Mouse (Mus musculus): ENCODE measurements at regions not wholly inside any gene's neighbourhood (a gene's known extent, or its start where the extent isn't known, plus 50 kb on each side); places are given as distances from the start of the nearest gene placed in this dataset.
A peak's percentile ranks its signal among the peaks of the same experiment; 100 is the strongest.

DNA sequence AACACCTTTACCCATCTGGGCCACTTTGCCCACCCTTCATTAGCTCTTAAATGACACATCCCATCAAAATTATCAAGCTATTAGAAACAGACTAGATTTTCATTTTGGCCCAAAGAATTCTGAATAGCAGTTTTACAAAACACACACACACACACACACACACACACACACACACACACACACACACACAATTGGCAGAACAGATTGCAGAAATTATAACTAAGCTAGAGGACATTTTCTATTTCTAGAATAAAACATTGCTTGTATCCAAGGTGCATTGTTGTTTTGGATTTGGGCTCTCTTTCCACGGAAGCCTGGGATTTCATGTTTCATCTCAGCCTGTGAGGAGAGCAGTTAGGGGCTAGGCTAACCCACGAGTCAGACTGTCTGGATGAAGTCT lies 455.1 kb downstream of the Etnk1 start:
- H3K36me3 ChIP-seq (ENCODE audit: control insufficient read depth, insufficient read depth, low read length): no peaks in the 10 kb centered on the region
- DNase-seq (ENCODE audit: low spot score, missing footprints) (no peak), ATAC-seq (ENCODE audit: low FRiP score) (no peak)
- H3K4me1 ChIP-seq (ENCODE audit: control insufficient read depth, insufficient read depth, low read length): no peaks in the 10 kb centered on the region
- H3K4me2 ChIP-seq: no peak overlapping the region
- WGBS: 80% methylated on average over 2 of the region's 2 CpGs
- H3K27ac ChIP-seq (ENCODE audit: low read depth, low read length): no peak overlapping the region
- H3K27me3 ChIP-seq (ENCODE audit: control insufficient read depth, insufficient read depth, low read length): no peaks in the 10 kb centered on the region
- no peaks in the 10 kb centered on the region for H3K9me3 ChIP-seq (ENCODE audit: control insufficient read depth, low read length)
- H3K4me3 ChIP-seq (ENCODE audit: low read depth, low read length): no peak overlapping the region
- no peak overlapping the region for H3K9ac ChIP-seq (ENCODE audit: low read length)

DNA sequence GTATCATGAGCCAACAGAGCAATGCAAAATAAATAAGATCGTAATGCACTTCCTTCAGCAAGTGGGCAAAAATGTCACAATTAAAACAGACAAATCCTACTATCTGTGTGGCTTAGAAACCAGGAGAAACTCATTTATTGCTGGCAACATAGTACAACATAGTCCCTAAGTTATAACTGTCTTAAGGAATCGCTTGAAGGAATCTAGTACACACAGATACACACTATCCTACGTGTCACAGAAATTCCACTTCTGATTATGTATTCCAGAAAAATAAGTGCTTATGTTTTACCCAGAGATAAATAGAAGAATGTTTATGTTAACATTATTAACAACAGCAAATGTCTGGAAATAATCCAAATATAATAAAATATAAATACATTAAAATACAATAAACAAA lies 457.9 kb downstream of the Etnk1 start:
- ATAC-seq (ENCODE audit: low FRiP score) (no peak), DNase-seq (ENCODE audit: low spot score, missing footprints) (no peak)
- no peak overlapping the region for H3K4me2 ChIP-seq
- no peaks in the 10 kb centered on the region for H3K9me3 ChIP-seq (ENCODE audit: control insufficient read depth, low read length)
- no peak overlapping the region for H3K4me3 ChIP-seq (ENCODE audit: low read depth, low read length)
- no peak overlapping the region for H3K27ac ChIP-seq (ENCODE audit: low read depth, low read length)
- no peaks in the 10 kb centered on the region for H3K27me3 ChIP-seq (ENCODE audit: control insufficient read depth, insufficient read depth, low read length)
- no peaks in the 10 kb centered on the region for H3K36me3 ChIP-seq (ENCODE audit: control insufficient read depth, insufficient read depth, low read length)
- no peak overlapping the region for H3K9ac ChIP-seq (ENCODE audit: low read length)
- H3K4me1 ChIP-seq (ENCODE audit: control insufficient read depth, insufficient read depth, low read length): no peaks in the 10 kb centered on the region
- 94% methylated on average over 3 of the region's 3 CpGs for WGBS

DNA sequence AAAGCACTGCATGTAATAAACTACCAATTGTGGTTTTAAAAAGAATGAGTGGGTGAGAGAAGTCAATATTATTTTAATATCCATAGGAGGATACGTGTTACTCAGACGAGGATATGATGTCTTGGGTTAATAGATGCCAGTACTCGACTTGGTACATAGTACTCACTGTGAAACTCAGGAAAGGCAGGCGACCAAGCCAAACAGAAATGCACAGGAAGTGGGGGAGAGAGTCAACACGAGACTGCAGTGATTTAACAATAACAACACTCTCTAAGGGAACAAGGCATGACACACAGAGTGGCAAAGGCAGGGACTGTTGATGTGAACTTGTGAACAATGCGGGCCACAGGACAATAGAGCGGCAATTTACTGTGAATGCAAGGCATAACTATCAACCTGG lies 464.6 kb downstream of the Etnk1 start:
- H3K4me2 ChIP-seq: no peak overlapping the region
- 76% methylated on average over 7 of the region's 7 CpGs for WGBS
- H3K27ac ChIP-seq (ENCODE audit: low read depth, low read length): no peak overlapping the region
- no peaks in the 10 kb centered on the region for H3K27me3 ChIP-seq (ENCODE audit: control insufficient read depth, insufficient read depth, low read length)
- H3K4me1 ChIP-seq (ENCODE audit: control insufficient read depth, insufficient read depth, low read length): no peaks in the 10 kb centered on the region
- DNase-seq (ENCODE audit: low spot score, missing footprints) (no peak), ATAC-seq (ENCODE audit: low FRiP score) (no peak)
- no peaks in the 10 kb centered on the region for H3K9me3 ChIP-seq (ENCODE audit: control insufficient read depth, low read length)
- no peak overlapping the region for H3K9ac ChIP-seq (ENCODE audit: low read length)
- no peak overlapping the region for H3K4me3 ChIP-seq (ENCODE audit: low read depth, low read length)
- no peaks in the 10 kb centered on the region for H3K36me3 ChIP-seq (ENCODE audit: control insufficient read depth, insufficient read depth, low read length)

GRCm38 (mm10) chr6:143633710-143634109 lies 466.7 kb downstream of the Etnk1 start:
- 73% methylated on average over 6 of the region's 6 CpGs for WGBS
- Histone ChIP-seq H3K4me1 (ENCODE audit: control insufficient read depth, insufficient read depth, low read length) (no peaks in the 10 kb centered on the region), H3K36me3 (ENCODE audit: control insufficient read depth, insufficient read depth, low read length) (no peaks in the 10 kb centered on the region), H3K27me3 (ENCODE audit: control insufficient read depth, insufficient read depth, low read length) (no peaks in the 10 kb centered on the region), H3K27ac (ENCODE audit: low read depth, low read length) (no peak overlapping the region), H3K4me3 (ENCODE audit: low read depth, low read length) (no peak overlapping the region), H3K9ac (ENCODE audit: low read length) (no peak overlapping the region), H3K4me2 (no peak overlapping the region), H3K9me3 (ENCODE audit: control insufficient read depth, low read length) (no peaks in the 10 kb centered on the region)
- no peak for DNase-seq (ENCODE audit: low spot score, missing footprints)
- no peak for ATAC-seq (ENCODE audit: low FRiP score)

DNA sequence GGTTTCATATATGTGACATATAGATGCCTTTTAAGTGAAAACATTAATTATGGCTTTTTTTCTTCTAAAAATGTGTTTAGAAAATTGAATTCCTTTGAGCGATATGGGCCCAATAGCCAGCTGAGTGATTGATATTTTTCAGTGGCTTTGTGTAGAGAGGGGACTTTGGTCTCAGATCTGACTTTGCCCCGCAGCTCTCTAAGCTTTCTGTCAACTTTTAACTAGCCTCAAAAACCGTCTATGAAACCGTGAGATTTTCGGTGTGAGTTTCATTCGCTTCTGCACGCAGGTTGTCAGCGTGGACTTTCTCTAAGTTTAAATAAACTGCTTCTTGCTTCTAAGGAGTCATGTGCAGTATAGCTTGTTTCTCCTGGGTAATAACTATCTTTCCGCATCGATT lies 467.3 kb downstream of the Etnk1 start:
- Histone ChIP-seq H3K4me2 (no peak overlapping the region), H3K9me3 (ENCODE audit: control insufficient read depth, low read length) (no peaks in the 10 kb centered on the region), H3K27me3 (ENCODE audit: control insufficient read depth, insufficient read depth, low read length) (no peaks in the 10 kb centered on the region), H3K4me3 (ENCODE audit: low read depth, low read length) (no peak overlapping the region), H3K36me3 (ENCODE audit: control insufficient read depth, insufficient read depth, low read length) (no peaks in the 10 kb centered on the region), H3K9ac (ENCODE audit: low read length) (no peak overlapping the region), H3K4me1 (ENCODE audit: control insufficient read depth, insufficient read depth, low read length) (no peaks in the 10 kb centered on the region), H3K27ac (ENCODE audit: low read depth, low read length) (no peak overlapping the region)
- DNase-seq (ENCODE audit: low spot score, missing footprints) (no peak), ATAC-seq (ENCODE audit: low FRiP score) (no peak)
- 93% methylated on average over 10 of the region's 10 CpGs for WGBS

GRCm38 (mm10) chr6:143635043-143635442 lies 468.0 kb downstream of the Etnk1 start:
- ATAC-seq (ENCODE audit: low FRiP score): no peak
- Histone ChIP-seq H3K36me3 (ENCODE audit: control insufficient read depth, insufficient read depth, low read length) (no peaks in the 10 kb centered on the region), H3K9ac (ENCODE audit: low read length) (no peak overlapping the region), H3K4me3 (ENCODE audit: low read depth, low read length) (no peak overlapping the region), H3K27ac (ENCODE audit: low read depth, low read length) (no peak overlapping the region), H3K27me3 (ENCODE audit: control insufficient read depth, insufficient read depth, low read length) (no peaks in the 10 kb centered on the region), H3K4me1 (ENCODE audit: control insufficient read depth, insufficient read depth, low read length) (no peaks in the 10 kb centered on the region), H3K9me3 (ENCODE audit: control insufficient read depth, low read length) (no peaks in the 10 kb centered on the region), H3K4me2 (no peak overlapping the region)
- DNase-seq (ENCODE audit: low spot score, missing footprints): no peak
- 79% methylated on average over 2 of the region's 2 CpGs for WGBS

DNA sequence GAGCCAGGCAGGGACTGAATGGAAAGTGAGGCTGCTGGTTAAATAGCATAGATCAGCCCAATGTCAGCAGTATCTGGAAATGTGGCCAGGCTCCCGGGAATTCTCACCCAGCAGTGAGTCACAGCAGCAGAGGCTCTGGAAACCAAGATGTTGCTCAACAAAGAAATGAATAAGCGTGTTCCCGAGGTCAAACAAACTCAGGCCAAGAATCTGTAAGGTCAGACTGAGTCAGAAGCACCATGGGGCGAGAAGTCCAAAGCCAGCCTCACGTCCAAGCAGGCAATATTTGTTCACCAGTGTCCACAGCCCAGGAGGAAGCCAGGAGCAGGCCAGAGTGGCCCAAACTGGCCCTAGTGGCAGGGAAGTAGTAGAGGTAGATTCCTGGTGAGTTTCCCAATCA lies 473.6 kb downstream of the Etnk1 start:
- no peaks in the 10 kb centered on the region for H3K27me3 ChIP-seq (ENCODE audit: control insufficient read depth, insufficient read depth, low read length)
- WGBS: 89% methylated on average over 5 of the region's 5 CpGs
- H3K9me3 ChIP-seq (ENCODE audit: control insufficient read depth, low read length): no peaks in the 10 kb centered on the region
- no peaks in the 10 kb centered on the region for H3K36me3 ChIP-seq (ENCODE audit: control insufficient read depth, insufficient read depth, low read length)
- ATAC-seq (ENCODE audit: low FRiP score): no peak
- H3K4me1 ChIP-seq (ENCODE audit: control insufficient read depth, insufficient read depth, low read length): no peaks in the 10 kb centered on the region
- no peak for DNase-seq (ENCODE audit: low spot score, missing footprints)
- no peak overlapping the region for H3K27ac ChIP-seq (ENCODE audit: low read depth, low read length)
- no peak overlapping the region for H3K9ac ChIP-seq (ENCODE audit: low read length)
- H3K4me2 ChIP-seq: no peak overlapping the region
- no peak overlapping the region for H3K4me3 ChIP-seq (ENCODE audit: low read depth, low read length)

- no peaks in the 10 kb centered on the region for H3K9me3 ChIP-seq (ENCODE audit: control insufficient read depth, low read length)
- DNase-seq (ENCODE audit: low spot score, missing footprints): no peak
- no peak overlapping the region for H3K4me3 ChIP-seq (ENCODE audit: low read depth, low read length)
- no peak overlapping the region for H3K9ac ChIP-seq (ENCODE audit: low read length)
- H3K27me3 ChIP-seq (ENCODE audit: control insufficient read depth, insufficient read depth, low read length): no peaks in the 10 kb centered on the region
- H3K4me2 ChIP-seq: no peak overlapping the region
- no peak for ATAC-seq (ENCODE audit: low FRiP score)
- H3K4me1 ChIP-seq (ENCODE audit: control insufficient read depth, insufficient read depth, low read length): no peaks in the 10 kb centered on the region
- WGBS: 91% methylated on average over 3 of the region's 3 CpGs
- H3K36me3 ChIP-seq (ENCODE audit: control insufficient read depth, insufficient read depth, low read length): no peaks in the 10 kb centered on the region
- H3K27ac ChIP-seq (ENCODE audit: low read depth, low read length): no peak overlapping the region
These were observed 475.0 kb downstream of the Etnk1 start for GRCm38 (mm10) chr6:143642052-143642451.

DNA sequence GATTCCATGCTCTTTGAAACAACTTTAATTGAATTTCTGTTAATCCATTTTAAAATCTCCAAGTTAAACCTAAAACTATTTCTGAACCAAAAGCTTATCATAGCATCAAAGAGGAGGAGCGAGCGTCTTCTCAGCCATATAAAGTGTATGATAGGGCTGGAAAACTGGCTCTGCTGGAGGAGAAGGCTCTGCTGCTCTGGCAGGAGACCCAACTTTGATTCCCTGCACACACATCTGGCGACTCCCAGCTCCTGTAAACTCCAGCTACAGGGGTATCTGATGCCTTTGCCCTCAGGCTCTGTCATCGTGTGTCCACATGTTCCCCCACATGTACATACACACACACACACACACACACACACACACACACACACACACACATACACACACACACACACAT lies 479.0 kb downstream of the Etnk1 start:
- Histone ChIP-seq H3K9ac (ENCODE audit: low read length) (no peak overlapping the region), H3K36me3 (ENCODE audit: control insufficient read depth, insufficient read depth, low read length) (no peaks in the 10 kb centered on the region), H3K27me3 (ENCODE audit: control insufficient read depth, insufficient read depth, low read length) (no peaks in the 10 kb centered on the region), H3K9me3 (ENCODE audit: control insufficient read depth, low read length) (no peaks in the 10 kb centered on the region), H3K4me3 (ENCODE audit: low read depth, low read length) (no peak overlapping the region), H3K27ac (ENCODE audit: low read depth, low read length) (no peak overlapping the region), H3K4me1 (ENCODE audit: control insufficient read depth, insufficient read depth, low read length) (no peaks in the 10 kb centered on the region), H3K4me2 (no peak overlapping the region)
- 83% methylated on average over 4 of the region's 4 CpGs for WGBS
- ATAC-seq (ENCODE audit: low FRiP score): no peak
- no peak for DNase-seq (ENCODE audit: low spot score, missing footprints)

DNA sequence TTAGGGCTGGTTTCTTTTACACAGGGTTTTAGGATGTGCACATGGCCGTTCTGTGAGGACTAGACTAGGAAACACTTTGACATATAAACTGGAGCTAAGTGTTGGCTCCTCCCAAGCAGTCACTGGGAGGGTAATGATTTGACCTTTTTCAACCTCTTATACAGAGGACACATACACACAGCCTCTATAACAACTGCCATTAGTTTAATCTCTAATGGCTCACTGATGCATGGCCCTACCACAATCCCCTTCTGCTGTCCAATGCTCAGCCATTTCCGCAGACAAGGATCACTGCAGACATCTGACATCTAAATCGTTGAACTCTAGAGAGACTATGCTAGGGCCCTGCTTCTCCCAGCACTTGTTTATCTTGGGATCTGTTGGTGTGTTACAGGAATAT lies 481.5 kb downstream of the Etnk1 start:
- no peak overlapping the region for H3K4me2 ChIP-seq
- ATAC-seq (ENCODE audit: low FRiP score): peak; percentile 44; the same call in 1 of the 2 replicates
- DNase-seq (ENCODE audit: low spot score, missing footprints): no peak
- WGBS: 75% methylated on average over 3 of the region's 3 CpGs
- H3K9me3 ChIP-seq (ENCODE audit: control insufficient read depth, low read length): peaks cover 8% of the 10 kb centered on the region; the same call in 1 of the 2 replicates
- no peak overlapping the region for H3K4me3 ChIP-seq (ENCODE audit: low read depth, low read length)
- no peaks in the 10 kb centered on the region for H3K36me3 ChIP-seq (ENCODE audit: control insufficient read depth, insufficient read depth, low read length)
- no peaks in the 10 kb centered on the region for H3K27me3 ChIP-seq (ENCODE audit: control insufficient read depth, insufficient read depth, low read length)
- H3K27ac ChIP-seq (ENCODE audit: low read depth, low read length): no peak overlapping the region
- no peaks in the 10 kb centered on the region for H3K4me1 ChIP-seq (ENCODE audit: control insufficient read depth, insufficient read depth, low read length)
- no peak overlapping the region for H3K9ac ChIP-seq (ENCODE audit: low read length)

Data from midbrain, embryonic 11.5 days (tissue).